Mouse (Mus musculus): ENCODE measurements around the gene Abcb11. TPM values are rescaled to one million over a fixed set of nuclear protein-coding genes. Genes with fewer than 3 reads are reported as not detected.

Gene Abcb11
- not detected in 2 replicates for polyA plus RNA-seq (2011; ENCODE audit: insufficient read depth, insufficient read length, low read depth, missing spikeins)

- no peak within 1 kb of the TSS for H3K9ac ChIP-seq (ENCODE audit: low read depth, poor library complexity, severe bottlenecking)
- H3K27me3 ChIP-seq (ENCODE audit: control insufficient read depth, insufficient read depth, low read length, poor library complexity, severe bottlenecking), result no peaks in the 10 kb centered on the region
- no peak within 1 kb of the TSS for H3K4me3 ChIP-seq (ENCODE audit: low read depth, low read length)
- 0 out of 2 replicates have a peak, but pooled peaks cover 3% of the 10 kb centered on the region for H3K9me3 ChIP-seq (replicated peaks; ENCODE audit: control insufficient read depth, insufficient read depth, low read length, poor library complexity, severe bottlenecking)
- TF ChIP-seq EP300 (IDR thresholded peaks at IDR 0.05; ENCODE audit: insufficient read depth, low read depth, low read length) (no peak), POLR2A (IDR thresholded peaks at IDR 0.05; ENCODE audit: insufficient read depth, low read length) (no peak), CTCF (IDR thresholded peaks at IDR 0.05; ENCODE audit: low read depth, low read length) (no peak)
- H3K27ac ChIP-seq (ENCODE audit: insufficient read depth, low read length), result no peak within 1 kb of the TSS
- H3K36me3 ChIP-seq (ENCODE audit: control insufficient read depth, insufficient read depth, low read length, poor library complexity, severe bottlenecking), result no peaks in the 10 kb centered on the region
- H3K4me1 ChIP-seq (ENCODE audit: control insufficient read depth, insufficient read depth, low read length), result no peaks in the 10 kb centered on the region
Observed at GRCm38 (mm10) chr2:69342496-69343221, at the start of gene Abcb11. Gene Abcb11 (minus strand): TSS chr2:69342616.

- Histone ChIP-seq H3K9me3 (replicated peaks; ENCODE audit: control insufficient read depth, insufficient read depth, low read length, poor library complexity, severe bottlenecking) (no peaks in the 10 kb centered on the region), H3K27me3 (ENCODE audit: control insufficient read depth, insufficient read depth, low read length, poor library complexity, severe bottlenecking) (no peaks in the 10 kb centered on the region), H3K4me1 (ENCODE audit: control insufficient read depth, insufficient read depth, low read length) (no peaks in the 10 kb centered on the region), H3K27ac (ENCODE audit: insufficient read depth, low read length) (no peak overlapping the region), H3K9ac (ENCODE audit: low read depth, poor library complexity, severe bottlenecking) (no peak overlapping the region), H3K4me3 (ENCODE audit: low read depth, low read length) (no peak overlapping the region), H3K36me3 (ENCODE audit: control insufficient read depth, insufficient read depth, low read length, poor library complexity, severe bottlenecking) (no peaks in the 10 kb centered on the region)
- TF ChIP-seq CTCF (IDR thresholded peaks at IDR 0.05; ENCODE audit: low read depth, low read length) (no peak), EP300 (IDR thresholded peaks at IDR 0.05; ENCODE audit: insufficient read depth, low read depth, low read length) (no peak), POLR2A (IDR thresholded peaks at IDR 0.05; ENCODE audit: insufficient read depth, low read length) (no peak)
Observed at GRCm38 (mm10) chr2:69386118-69386871, 43.9 kb upstream of the Abcb11 start.

- Histone ChIP-seq H3K27ac (ENCODE audit: insufficient read depth, low read length) (no peak overlapping the region), H3K4me1 (ENCODE audit: control insufficient read depth, insufficient read depth, low read length) (peaks cover 2% of the 10 kb centered on the region), H3K9ac (ENCODE audit: low read depth, poor library complexity, severe bottlenecking) (no peak overlapping the region), H3K9me3 (replicated peaks; ENCODE audit: control insufficient read depth, insufficient read depth, low read length, poor library complexity, severe bottlenecking) (no peaks in the 10 kb centered on the region), H3K4me3 (ENCODE audit: low read depth, low read length) (no peak overlapping the region), H3K27me3 (ENCODE audit: control insufficient read depth, insufficient read depth, low read length, poor library complexity, severe bottlenecking) (0 out of 2 replicates have a peak, but pooled peaks cover 1% of the 10 kb centered on the region), H3K36me3 (ENCODE audit: control insufficient read depth, insufficient read depth, low read length, poor library complexity, severe bottlenecking) (no peaks in the 10 kb centered on the region)
- TF ChIP-seq POLR2A (IDR thresholded peaks at IDR 0.05; ENCODE audit: insufficient read depth, low read length) (no peak), EP300 (IDR thresholded peaks at IDR 0.05; ENCODE audit: insufficient read depth, low read depth, low read length) (no peak), CTCF (IDR thresholded peaks at IDR 0.05; ENCODE audit: low read depth, low read length) (no peak)
Observed at GRCm38 (mm10) chr2:69382838-69383237, 40.4 kb upstream of the Abcb11 start.

GRCm38 (mm10) chr2:69381740-69382139, 39.3 kb upstream of the Abcb11 start:
- Histone ChIP-seq H3K4me3 (ENCODE audit: low read depth, low read length) (no peak overlapping the region), H3K27ac (ENCODE audit: insufficient read depth, low read length) (no peak overlapping the region), H3K27me3 (ENCODE audit: control insufficient read depth, insufficient read depth, low read length, poor library complexity, severe bottlenecking) (0 out of 2 replicates have a peak, but pooled peaks cover 1% of the 10 kb centered on the region), H3K4me1 (ENCODE audit: control insufficient read depth, insufficient read depth, low read length) (peaks cover 2% of the 10 kb centered on the region), H3K36me3 (ENCODE audit: control insufficient read depth, insufficient read depth, low read length, poor library complexity, severe bottlenecking) (no peaks in the 10 kb centered on the region), H3K9me3 (replicated peaks; ENCODE audit: control insufficient read depth, insufficient read depth, low read length, poor library complexity, severe bottlenecking) (no peaks in the 10 kb centered on the region), H3K9ac (ENCODE audit: low read depth, poor library complexity, severe bottlenecking) (no peak overlapping the region)
- TF ChIP-seq EP300 (IDR thresholded peaks at IDR 0.05; ENCODE audit: insufficient read depth, low read depth, low read length) (no peak), POLR2A (IDR thresholded peaks at IDR 0.05; ENCODE audit: insufficient read depth, low read length) (no peak), CTCF (IDR thresholded peaks at IDR 0.05; ENCODE audit: low read depth, low read length) (no peak)

- Histone ChIP-seq H3K27me3 (ENCODE audit: control insufficient read depth, insufficient read depth, low read length, poor library complexity, severe bottlenecking) (0 out of 2 replicates have a peak, but pooled peaks cover 1% of the 10 kb centered on the region), H3K36me3 (ENCODE audit: control insufficient read depth, insufficient read depth, low read length, poor library complexity, severe bottlenecking) (no peaks in the 10 kb centered on the region), H3K4me3 (ENCODE audit: low read depth, low read length) (no peak within 1 kb of the TSS), H3K27ac (ENCODE audit: insufficient read depth, low read length) (no peak within 1 kb of the TSS), H3K9ac (ENCODE audit: low read depth, poor library complexity, severe bottlenecking) (no peak within 1 kb of the TSS), H3K9me3 (replicated peaks; ENCODE audit: control insufficient read depth, insufficient read depth, low read length, poor library complexity, severe bottlenecking) (no peaks in the 10 kb centered on the region), H3K4me1 (ENCODE audit: control insufficient read depth, insufficient read depth, low read length) (peaks cover 2% of the 10 kb centered on the region)
- TF ChIP-seq EP300 (IDR thresholded peaks at IDR 0.05; ENCODE audit: insufficient read depth, low read depth, low read length), result no peak
- TF ChIP-seq CTCF (IDR thresholded peaks at IDR 0.05; ENCODE audit: low read depth, low read length), result no peak
- TF ChIP-seq POLR2A (IDR thresholded peaks at IDR 0.05; ENCODE audit: insufficient read depth, low read length), result no peak
Observed at GRCm38 (mm10) chr2:69380281-69380680, 37.9 kb upstream of the Abcb11 start, which contains the start of gene Dhrs9. Gene Dhrs9 (plus strand): TSS chr2:69380445.
